Mouse (Mus musculus): ENCODE data around the gene Btnl4.
"Not testable (repeated sequence)": the region's sequence is repeated elsewhere in the genome, so short reads cannot be mapped to it uniquely, and the experiment has no call there.

Btnl4 gene

DNA sequence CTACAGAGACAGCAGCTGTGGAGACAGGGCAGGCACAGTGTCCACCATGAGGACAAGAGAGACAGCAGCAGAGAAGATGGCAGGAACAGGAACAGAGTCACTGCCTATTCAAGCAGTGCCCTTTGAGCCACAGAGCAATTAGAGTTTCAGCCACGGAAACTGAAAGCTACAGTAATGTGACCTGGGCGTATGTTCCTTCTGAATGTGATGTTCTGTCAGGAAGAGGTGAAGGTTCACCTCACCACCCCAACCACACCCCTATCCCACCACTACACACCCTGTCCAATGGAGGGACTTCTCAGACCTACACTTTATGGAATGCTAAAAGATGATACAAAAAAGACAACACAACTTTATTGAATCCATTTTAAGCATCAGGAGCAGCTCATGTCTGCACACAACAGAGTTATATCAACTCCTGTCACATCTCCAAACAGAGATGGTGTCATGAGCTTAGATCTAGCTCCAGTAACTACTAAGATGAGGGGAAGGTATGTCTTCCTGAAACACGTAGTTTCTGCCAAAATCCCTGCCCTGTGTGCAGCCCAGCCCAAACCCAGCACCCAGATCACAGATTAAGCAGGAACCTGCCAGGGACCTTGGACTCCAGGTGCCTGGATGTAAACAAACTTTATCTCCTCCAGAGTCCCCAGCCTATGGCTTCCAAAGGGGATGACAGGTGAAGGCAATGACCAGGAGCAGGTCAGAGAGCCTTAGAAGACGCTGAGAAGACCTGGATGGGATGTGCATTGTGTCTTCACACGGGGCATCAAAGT is at the start of gene Btnl4:
TSS of gene Btnl4 (minus strand) at position 81 of the 776 bp plus-strand sequence.
- DNase-seq (ENCODE audit: low spot score in 2 of 2): not testable (repeated sequence)

DNA sequence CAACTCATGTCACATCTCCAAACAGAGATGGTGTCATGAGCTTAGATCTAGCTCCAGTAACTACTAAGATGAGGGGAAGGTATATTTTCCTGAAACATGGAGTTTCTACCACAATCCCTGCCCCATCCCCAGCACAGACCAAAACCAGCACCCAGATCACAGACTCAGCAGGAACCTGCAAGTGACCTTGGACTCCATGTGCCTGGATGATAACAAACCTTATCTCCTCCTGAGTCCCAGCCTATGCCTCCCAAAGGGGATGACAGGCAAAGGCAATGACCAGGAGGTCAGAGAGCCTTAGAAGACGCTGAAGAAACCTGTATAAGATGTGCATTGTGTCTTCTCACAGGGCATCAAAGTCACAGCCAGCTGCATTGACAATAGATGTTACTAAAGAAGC is 41.9 kb upstream of the Btnl4 start:
- no peak for DNase-seq (ENCODE audit: low spot score in 2 of 2)

DNA sequence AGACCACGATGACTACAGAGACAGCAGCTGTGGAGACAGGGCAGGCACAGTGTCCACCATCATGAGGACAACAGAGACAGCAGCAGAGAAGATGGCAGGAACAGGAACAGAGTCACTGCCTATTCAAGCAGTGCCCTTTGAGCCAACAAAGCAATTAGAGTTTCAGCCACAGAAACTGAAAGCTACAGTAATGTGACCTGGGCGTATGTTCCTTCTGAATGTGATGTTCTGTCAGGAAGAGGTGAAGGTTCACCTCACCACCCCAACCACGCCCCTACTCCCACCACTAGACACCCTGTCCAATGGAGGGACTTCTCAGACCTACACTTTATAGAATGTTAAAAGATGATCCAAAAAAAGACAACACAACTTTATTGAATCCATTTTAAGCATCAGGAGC is 41.5 kb upstream of the Btnl4 start:
- not testable (repeated sequence) for DNase-seq (ENCODE audit: low spot score in 2 of 2)

- DNase-seq (ENCODE audit: low spot score in 2 of 2): no peak
Measured at GRCm38 (mm10) chr17:34517795-34518194, 40.7 kb upstream of the Btnl4 start.

GRCm38 (mm10) chr17:34517252-34517651 is 40.1 kb upstream of the Btnl4 start, which contains the start of gene Btnl6:
Btnl6 (minus strand) TSS chr17:34517352.
- no peak for DNase-seq (ENCODE audit: low spot score in 2 of 2)

DNA sequence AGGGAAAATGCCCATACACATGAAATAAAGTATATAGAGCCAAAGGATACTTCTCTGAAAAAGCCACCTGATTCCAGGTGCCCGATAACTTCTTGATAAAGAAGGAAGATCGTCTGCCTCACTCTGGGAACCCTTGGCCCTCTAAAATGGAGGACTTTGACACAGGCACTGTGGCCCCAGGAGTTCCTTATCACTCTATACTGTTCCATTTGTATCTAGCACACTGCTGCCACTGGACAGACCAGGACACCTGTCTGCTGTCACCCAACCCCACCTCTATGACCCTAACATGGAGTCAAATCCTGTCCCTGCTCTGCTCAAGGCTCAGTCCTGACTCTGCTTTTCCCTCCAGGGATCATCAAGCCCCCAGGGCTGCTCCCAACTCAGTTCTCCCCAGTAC is 39.4 kb upstream of the Btnl4 start:
- DNase-seq (ENCODE audit: low spot score in 2 of 2): no peak

DNA sequence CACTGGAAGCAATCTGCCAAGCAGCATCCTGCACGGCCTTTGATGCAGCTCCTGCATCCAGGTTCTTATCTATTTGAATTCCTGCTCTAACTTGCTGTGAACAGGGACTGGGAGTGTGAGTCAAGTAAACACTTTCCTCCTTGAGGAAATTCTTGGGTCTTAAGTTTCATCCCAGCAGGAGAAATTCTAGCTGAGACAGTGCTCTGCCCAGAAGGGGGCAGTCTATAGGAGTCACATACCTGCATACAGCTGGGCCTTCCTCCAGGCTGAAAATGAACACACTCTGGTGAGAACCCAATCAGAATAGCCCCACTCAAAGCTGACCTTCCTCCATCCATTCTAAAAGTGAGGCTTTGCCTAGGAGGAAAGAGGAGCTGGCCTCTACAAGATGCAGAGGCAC is 34.6 kb upstream of the Btnl4 start:
- DNase-seq (ENCODE audit: low spot score in 2 of 2): not testable (repeated sequence)

DNA sequence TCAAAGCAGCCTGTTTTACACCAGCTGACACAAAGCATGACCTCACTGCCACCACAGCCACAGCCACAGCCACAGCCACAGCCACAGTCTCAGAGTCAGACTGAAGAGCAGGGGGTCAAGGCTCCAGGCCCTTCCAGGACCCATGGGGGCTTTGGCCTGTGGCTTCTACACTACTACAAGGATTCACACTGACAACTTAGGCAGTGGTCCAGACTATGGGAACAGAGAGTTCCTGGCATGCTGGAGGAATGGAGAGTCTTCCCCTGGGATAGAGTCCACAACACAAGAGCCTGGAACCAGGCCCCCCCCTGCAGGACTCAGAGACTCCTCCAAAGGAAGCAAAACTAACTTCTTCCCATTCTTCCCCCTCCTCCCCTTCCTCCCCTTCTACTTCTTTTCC is 30.5 kb upstream of the Btnl4 start:
- DNase-seq (ENCODE audit: low spot score in 2 of 2): no peak

- not testable (repeated sequence) for DNase-seq (ENCODE audit: low spot score in 2 of 2)
Measured at GRCm38 (mm10) chr17:34497726-34498125, 20.6 kb upstream of the Btnl4 start.

DNA sequence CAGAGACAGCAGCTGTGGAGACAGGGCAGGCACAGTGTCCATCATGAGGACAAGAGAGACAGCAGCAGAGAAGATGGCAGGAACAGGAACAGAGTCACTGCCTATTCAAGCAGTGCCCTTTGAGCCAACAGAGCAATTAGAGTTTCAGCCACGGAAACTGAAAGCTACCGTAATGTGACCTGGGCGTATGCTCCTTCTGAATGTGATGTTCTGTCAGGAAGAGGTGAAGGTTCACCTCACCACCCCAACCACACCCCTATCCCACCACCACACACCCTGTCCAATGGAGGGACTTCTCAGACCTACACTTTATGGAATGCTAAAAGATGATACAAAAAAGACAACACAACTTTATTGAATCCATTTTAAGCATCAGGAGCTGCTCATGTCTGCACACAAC is 20.2 kb upstream of the Btnl4 start:
- DNase-seq (ENCODE audit: low spot score in 2 of 2): not testable (repeated sequence)

- DNase-seq (ENCODE audit: low spot score in 2 of 2): no peak
Measured at GRCm38 (mm10) chr17:34496539-34496938, 19.4 kb upstream of the Btnl4 start.

DNA sequence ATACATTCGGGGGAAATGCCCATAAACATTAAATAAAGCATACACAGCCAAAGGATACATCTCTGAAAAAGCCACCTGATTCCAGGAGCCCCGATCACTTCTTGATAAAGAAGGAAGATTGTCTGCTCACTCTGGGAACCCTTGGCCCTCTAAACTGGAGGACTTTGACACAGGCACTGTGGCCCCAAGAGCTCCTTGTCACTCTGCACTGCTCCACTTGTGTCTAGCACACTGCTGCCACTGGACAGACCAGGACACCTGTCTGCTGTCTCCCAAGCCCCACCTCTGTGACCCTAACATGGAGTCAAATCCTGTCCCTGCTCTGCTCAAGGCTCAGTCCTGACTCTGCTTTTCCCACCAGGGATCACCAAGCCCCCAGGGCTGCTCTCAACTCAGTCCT is 18.0 kb upstream of the Btnl4 start:
- DNase-seq (ENCODE audit: low spot score in 2 of 2): not testable (repeated sequence)

- no peak for DNase-seq (ENCODE audit: low spot score in 2 of 2)
Measured at GRCm38 (mm10) chr17:34492796-34493195, 15.7 kb upstream of the Btnl4 start.

DNA sequence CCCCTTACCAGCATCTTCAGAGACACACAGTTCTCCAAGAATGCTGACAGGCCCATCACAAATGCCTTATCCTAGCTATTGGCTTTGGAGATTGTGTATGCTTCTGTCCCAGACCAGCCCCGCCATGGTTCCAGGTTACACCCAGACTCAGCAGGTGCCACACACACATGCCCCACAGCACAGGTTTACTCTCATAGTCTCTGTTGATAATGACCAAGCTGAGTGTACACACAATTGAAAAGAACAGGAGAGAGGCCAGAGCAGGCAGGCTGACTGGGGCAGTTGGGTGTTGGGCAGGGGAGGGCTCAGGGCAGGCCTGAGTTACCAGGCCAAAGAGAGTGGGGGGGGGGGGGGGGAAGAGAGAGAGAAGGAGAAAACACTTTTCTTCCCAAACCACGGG is 691 bp downstream of the Btnl4 start:
- DNase-seq (ENCODE audit: low spot score in 2 of 2): no peak

DNA sequence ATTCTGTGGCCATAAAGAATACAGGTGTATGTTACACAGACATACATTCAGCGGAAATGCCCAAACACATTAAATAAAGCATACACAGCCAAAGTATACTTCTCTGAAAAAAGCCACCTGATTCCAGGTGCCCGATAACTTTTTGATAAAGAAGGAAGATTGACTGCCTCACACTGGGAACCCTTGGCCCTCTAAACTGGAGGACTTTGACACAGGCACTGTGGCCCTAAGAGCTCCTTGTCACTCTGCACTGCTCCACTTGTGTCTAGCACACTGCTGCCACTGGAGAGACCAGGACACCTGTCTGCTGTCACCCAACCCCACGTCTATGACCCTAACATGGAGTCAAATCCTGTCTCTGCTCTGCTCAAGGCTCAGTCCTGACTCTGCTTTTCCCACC is 2.1 kb downstream of the Btnl4 start:
- no peak for DNase-seq (ENCODE audit: low spot score in 2 of 2)

- DNase-seq (ENCODE audit: low spot score in 2 of 2): no peak
Measured at GRCm38 (mm10) chr17:34470491-34470890, 6.6 kb downstream of the Btnl4 start.

- not testable (repeated sequence) for DNase-seq (ENCODE audit: low spot score in 2 of 2)
Measured at GRCm38 (mm10) chr17:34465906-34466305, 11.2 kb downstream of the Btnl4 start.

- DNase-seq (ENCODE audit: low spot score in 2 of 2): no peak
Measured at GRCm38 (mm10) chr17:34459255-34459654, 17.9 kb downstream of the Btnl4 start.

GRCm38 (mm10) chr17:34457668-34458067 is 19.4 kb downstream of the Btnl4 start:
- DNase-seq (ENCODE audit: low spot score in 2 of 2): no peak

DNA sequence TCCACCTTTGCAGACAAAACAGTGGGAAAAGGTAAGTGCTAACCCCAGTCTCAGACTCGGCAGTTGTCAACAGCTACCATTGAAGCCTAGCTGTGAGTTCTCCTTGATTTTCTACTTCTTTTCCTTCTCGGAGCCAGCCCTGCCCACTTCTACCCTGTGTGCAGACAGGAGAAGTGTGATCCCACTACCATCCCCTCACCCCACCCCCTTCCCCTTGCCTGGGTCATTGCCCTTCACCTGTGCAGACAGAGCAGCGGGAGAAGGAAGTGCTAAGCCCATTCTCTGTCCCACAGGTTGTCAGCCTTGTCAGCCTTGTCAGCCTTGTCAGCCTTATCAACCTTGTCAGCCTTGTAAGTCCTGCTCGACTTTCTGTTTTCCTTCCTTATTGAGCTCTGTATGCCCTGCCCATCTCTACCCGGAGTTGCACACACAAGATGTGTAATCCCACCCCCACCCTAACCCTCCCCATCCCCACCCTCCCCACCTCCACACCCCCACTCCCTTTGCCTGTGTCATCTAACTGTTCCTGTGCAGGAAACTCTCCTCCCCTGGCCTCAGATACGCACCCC is 28.6 kb downstream of the Btnl4 start:
- DNase-seq (ENCODE audit: low spot score in 2 of 2): no peak

DNA sequence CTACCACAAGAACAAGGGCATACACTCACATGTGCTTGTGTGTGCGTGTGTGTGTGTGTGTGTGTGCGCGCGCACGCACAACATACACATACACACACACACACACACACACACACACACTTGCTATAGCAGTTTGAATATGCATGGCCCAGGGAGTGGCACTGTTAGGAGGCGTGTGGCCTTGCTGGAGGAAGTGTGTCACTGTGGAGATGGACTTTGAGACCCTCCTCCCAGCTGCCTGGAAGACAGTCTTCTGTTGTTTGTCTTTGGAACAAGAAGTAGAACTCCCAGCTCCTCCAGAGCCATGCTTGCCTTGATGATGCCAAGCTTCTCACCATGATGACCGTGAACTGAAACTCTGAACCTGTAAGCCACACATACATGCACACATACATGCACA is 35.1 kb downstream of the Btnl4 start:
- DNase-seq (ENCODE audit: low spot score in 2 of 2): no peak

DNA sequence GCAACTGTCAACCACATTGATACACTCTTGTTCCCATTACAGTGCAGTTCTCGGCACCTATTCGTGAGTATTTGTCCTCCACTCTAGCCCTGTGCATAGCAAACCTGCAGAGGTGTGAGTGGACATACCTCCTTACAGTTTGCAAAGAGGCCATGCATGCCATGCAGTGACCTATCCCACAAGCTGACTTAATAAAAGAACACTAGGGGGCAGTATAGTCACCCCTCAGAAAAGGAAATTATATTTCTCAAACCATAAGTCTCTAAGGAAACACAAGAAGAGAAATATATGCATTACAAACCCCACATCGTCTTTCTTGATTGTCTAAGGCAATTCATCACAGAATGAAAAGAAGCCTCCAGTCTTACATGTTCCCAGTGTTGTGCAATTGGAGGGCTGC is 37.3 kb downstream of the Btnl4 start:
- DNase-seq (ENCODE audit: low spot score in 2 of 2): no peak

DNA sequence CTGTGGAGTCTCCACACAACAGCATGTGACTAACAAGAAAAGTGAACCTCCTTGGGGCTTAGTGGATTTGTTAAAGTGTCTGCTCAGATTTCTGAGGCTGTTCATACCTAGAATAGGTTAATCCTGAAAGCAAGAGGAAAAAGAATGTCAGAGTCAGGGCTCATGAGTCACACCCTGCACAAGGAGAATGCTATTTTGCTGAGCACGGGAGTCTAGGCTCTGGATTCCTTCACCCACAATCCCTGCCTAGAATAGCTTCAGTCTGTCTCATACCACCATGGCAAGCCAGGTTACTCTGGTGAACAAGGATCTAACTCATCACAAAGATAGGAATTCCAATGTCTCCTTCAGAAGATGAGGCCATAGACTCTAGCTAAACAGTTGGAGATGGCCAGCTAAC is 38.5 kb downstream of the Btnl4 start:
- DNase-seq (ENCODE audit: low spot score in 2 of 2): peak in 1 of 2 experiments; percentile 20
